Mouse (Mus musculus) retina, postnatal 7 days (tissue): ENCODE results near the gene Olfr746.

Experiments
- DNase-seq: peaks from one replicate; pipeline ENCODE4 v3.0.0-alpha.2; 2012; ENCODE audit warnings: low read depth, low spot score

Olfr746 gene

DNA sequence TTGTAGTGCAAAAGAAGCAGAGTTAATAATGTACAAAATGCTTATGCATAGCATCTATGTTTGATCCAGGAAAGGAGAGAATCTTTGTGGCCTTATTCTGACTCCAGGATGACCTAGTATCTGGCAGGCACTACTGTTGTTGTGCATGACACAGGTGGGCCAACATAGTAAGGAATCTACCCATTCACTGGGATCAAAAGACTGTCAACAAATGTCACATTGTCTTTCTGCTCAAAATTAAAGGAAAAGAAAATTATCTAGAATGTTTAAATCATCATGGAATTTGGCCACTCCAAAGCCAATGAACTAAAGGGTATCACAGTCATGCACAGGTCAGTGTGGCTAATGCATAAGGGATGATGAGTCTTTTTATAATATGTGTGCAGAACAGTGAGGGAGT lies at the start of gene Olfr746:
Olfr746 (plus strand) TSS at position 301 of the 400 bp plus-strand sequence.
- no peak for DNase-seq

DNA sequence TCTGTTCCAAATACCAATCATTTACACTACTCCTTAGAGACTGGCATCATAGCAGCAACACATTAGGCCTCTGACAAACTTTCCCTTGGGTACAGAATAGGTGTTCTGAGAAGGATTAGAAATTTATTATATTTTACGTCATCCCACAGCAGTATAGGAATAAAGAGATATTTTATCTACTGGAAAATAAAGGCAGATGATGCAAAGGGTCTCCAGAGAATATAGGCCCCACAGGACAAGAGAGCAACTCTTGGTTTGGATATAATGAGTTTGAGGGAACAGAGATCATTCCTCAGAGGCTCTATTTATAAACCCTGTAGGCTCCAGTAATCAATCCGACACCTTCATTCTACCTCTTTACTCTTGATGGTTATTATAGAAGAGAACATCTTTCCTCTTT lies 32.3 kb upstream of the Olfr746 start, which contains the start of gene Olfr744:
Olfr744 (plus strand) TSS at position 301 of the 400 bp plus-strand sequence.
- DNase-seq = no peak

DNA sequence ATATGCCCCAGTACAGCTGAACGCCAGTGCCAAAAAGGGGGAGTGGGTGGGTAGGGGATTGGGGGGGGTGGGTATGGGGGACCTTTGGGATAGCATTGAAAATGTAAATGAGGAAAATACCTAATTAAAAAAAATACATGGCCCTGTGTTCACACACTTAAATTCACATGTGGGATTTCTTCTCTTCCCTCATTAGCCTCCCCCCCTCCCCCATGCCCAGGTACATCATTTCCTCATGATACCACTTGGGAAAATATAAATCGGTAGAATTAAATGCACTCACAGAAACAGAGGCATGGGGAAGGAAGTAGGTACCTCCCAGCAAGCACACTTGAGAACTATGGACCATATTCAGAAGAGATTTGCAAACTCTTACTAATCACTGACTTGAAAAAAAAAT lies 7.8 kb upstream of the Olfr746 start, which contains the start of gene Olfr745:
Olfr745 (plus strand) TSS at position 301 of the 400 bp plus-strand sequence.
- no peak for DNase-seq

DNA sequence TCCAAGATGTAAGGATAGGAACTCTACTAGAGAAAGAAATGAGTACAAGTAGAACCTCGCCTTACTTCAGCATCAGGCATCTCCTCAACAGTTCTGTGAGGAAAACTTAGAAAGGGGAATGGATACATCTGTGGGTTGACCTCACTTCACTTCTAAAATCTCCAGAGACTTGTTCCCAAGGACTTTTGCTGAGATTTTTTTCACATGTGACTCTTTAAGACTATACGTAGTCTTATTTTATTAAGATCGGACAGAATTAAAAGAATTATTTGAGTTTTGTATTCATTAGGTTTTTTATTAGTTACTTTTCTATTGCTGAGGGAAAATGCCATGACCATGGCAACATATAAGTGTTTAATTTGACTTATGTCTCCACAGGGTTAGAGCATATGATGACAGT lies 46.2 kb downstream of the Olfr746 start, which contains the start of gene Olfr747:
Olfr747 (minus strand) TSS at position 101 of the 400 bp plus-strand sequence.
- no peak for DNase-seq
